Mouse (Mus musculus) brain, embryonic 14.5 days (tissue): ENCODE measurements around the gene Sgms1.

Experiments
- CTCF ChIP-seq: fragments of 200-500 bp; IDR thresholded peaks from 2 replicates; pipeline ENCODE4 v1.5.1; 2012; ENCODE audit warnings: inconsistent platforms, mild to moderate bottlenecking, moderate library complexity, borderline replicate concordance; ENCODE audit not compliant: insufficient read depth, insufficient read length; ENCODE audit errors: extremely low read depth
- POLR2A ChIP-seq: fragments of 200-500 bp; IDR thresholded peaks from 2 replicates; pipeline ENCODE4 v1.6.1; 2012; ENCODE audit warnings: mild to moderate bottlenecking, inconsistent platforms, borderline replicate concordance; ENCODE audit not compliant: poor library complexity, insufficient read depth, insufficient read length, severe bottlenecking; ENCODE audit errors: extremely low read depth

GRCm38 (mm10) chr19:32166823-32167605 lies 222.5 kb downstream of the Sgms1 start:
- TF ChIP-seq CTCF (no peak), POLR2A (no peak)
